Mouse (Mus musculus) lung, embryonic 16.5 days (tissue): ENCODE results near the gene Kat6b. TPM values are rescaled to one million over a fixed set of nuclear protein-coding genes. Genes with fewer than 3 reads are reported as not detected.
A peak's percentile ranks its signal among the peaks of the same experiment; 100 is the strongest.

Experiments
- ATAC-seq: fragments of 200-750 bp; cut with Nextera tagmentation; 2 replicates; pipeline ENCODE4 v1.8.0; 2017; ENCODE audit warnings: low read depth, mild to moderate bottlenecking, moderate library complexity
- H3K27ac ChIP-seq: fragments of 300-500 bp; sonication (generic); 2 replicates; pipeline ENCODE4 v1.5.1; 2014; ENCODE audit warnings: mild to moderate bottlenecking, control low read depth, low read length
- H3K27me3 ChIP-seq: fragments of 300-500 bp; sonication (generic); 2 replicates; pipeline ENCODE4 v1.6.1; 2014; ENCODE audit warnings: low read depth, low read length, mixed read lengths; ENCODE audit not compliant: control insufficient read depth, insufficient read depth
- H3K36me3 ChIP-seq: fragments of 300-500 bp; sonication (generic); 2 replicates; pipeline ENCODE4 v1.6.1; 2014; ENCODE audit warnings: low read length; ENCODE audit not compliant: control insufficient read depth, insufficient read depth
- H3K4me1 ChIP-seq: fragments of 300-500 bp; sonication (generic); replicated peaks from 2 replicates; pipeline ENCODE4 v1.6.1; 2014; ENCODE audit warnings: low read length, mixed read lengths; ENCODE audit not compliant: control insufficient read depth, insufficient read depth
- H3K4me2 ChIP-seq: fragments of 300-500 bp; sonication (generic); 2 replicates; pipeline ENCODE4 v1.6.1; 2014; ENCODE audit warnings: low read depth, low read length, control low read depth
- H3K4me3 ChIP-seq: fragments of 300-500 bp; sonication (generic); 2 replicates; pipeline ENCODE4 v1.5.1; 2014; ENCODE audit warnings: mild to moderate bottlenecking, low read length, control low read depth
- H3K9ac ChIP-seq: fragments of 300-500 bp; sonication (generic); 2 replicates; pipeline ENCODE4 v1.6.1; 2014; ENCODE audit warnings: low read length, control low read depth
- H3K9me3 ChIP-seq: fragments of 300-500 bp; sonication (generic); 2 replicates; pipeline ENCODE4 v1.6.1; 2016; ENCODE audit warnings: low read length; ENCODE audit not compliant: control insufficient read depth
- WGBS: fragments of 180-500 bp; shearing (Covaris S2); extraction: QIAGEN DNeasy Blood & Tissue Kit; methylation state at CpG from one replicate; pipeline ENCODE4 v1.1.7; 2014; 5-methylcytosine and 5-hydroxymethylcytosine counted together
- polyA plus RNA-seq: library from polyadenylated mRNA; unstranded; fragments of >200 nt; fragmentation: Nextera tagmentation; extraction: Ambion mirVana; gene quantifications from 2 replicates; pipeline ENCODE4 v1.2.1, GENCODE M21; 2015

The Kat6b gene
- polyA plus RNA-seq, 1 experiment from 2014 or later, result 10.5 TPM

- Histone ChIP-seq H3K4me3 (no peak overlapping the region), H3K4me1 (peaks cover 16% of the 10 kb centered on the region), H3K27me3 (no peaks in the 10 kb centered on the region), H3K4me2 (no peak overlapping the region), H3K9me3 (no peaks in the 10 kb centered on the region), H3K9ac (no peak overlapping the region), H3K36me3 (0 out of 2 replicates have a peak, but pooled peaks cover 2% of the 10 kb centered on the region), H3K27ac (no peak overlapping the region)
- ATAC-seq, result no peak
- 63% methylated on average over 12 of the region's 12 CpGs for WGBS
These were observed 120.9 kb downstream of the Kat6b start for GRCm38 (mm10) chr14:21602166-21602565.

- peak; percentile 50 for ATAC-seq
These were observed 121.7 kb downstream of the Kat6b start for GRCm38 (mm10) chr14:21602937-21603336.

GRCm38 (mm10) chr14:21607686-21608085 is 126.5 kb downstream of the Kat6b start:
- no peak overlapping the region for H3K4me2 ChIP-seq
- H3K9me3 ChIP-seq, result no peaks in the 10 kb centered on the region
- peaks cover 16% of the 10 kb centered on the region for H3K4me1 ChIP-seq
- 62% methylated on average over 4 of the region's 4 CpGs for WGBS
- no peaks in the 10 kb centered on the region for H3K27me3 ChIP-seq
- no peak overlapping the region for H3K4me3 ChIP-seq
- ATAC-seq, result no peak
- no peaks in the 10 kb centered on the region for H3K36me3 ChIP-seq
- no peak overlapping the region for H3K27ac ChIP-seq
- no peak overlapping the region for H3K9ac ChIP-seq

More at GRCm38 (mm10) chr14:21602937-21603336, 121.7 kb downstream of the Kat6b start:
- Histone ChIP-seq H3K9me3 (no peaks in the 10 kb centered on the region), H3K36me3 (no peaks in the 10 kb centered on the region), H3K4me3 (no peak overlapping the region), H3K9ac (no peak overlapping the region), H3K27me3 (no peaks in the 10 kb centered on the region), H3K4me1 (peaks cover 16% of the 10 kb centered on the region), H3K4me2 (no peak overlapping the region), H3K27ac (no peak overlapping the region)
- WGBS, result 27% methylated on average over 4 of the region's 4 CpGs

GRCm38 (mm10) chr14:21608886-21609285 is 127.7 kb downstream of the Kat6b start:
- H3K27ac ChIP-seq, result no peak overlapping the region
- H3K27me3 ChIP-seq, result no peaks in the 10 kb centered on the region
- H3K9me3 ChIP-seq, result no peaks in the 10 kb centered on the region
- no peaks in the 10 kb centered on the region for H3K36me3 ChIP-seq
- H3K9ac ChIP-seq, result no peak overlapping the region
- no peak for ATAC-seq
- 28% methylated on average over 4 of the region's 4 CpGs for WGBS
- H3K4me1 ChIP-seq, result peaks cover 10% of the 10 kb centered on the region; the same call in 1 of the 2 replicates
- H3K4me2 ChIP-seq, result no peak overlapping the region
- no peak overlapping the region for H3K4me3 ChIP-seq

GRCm38 (mm10) chr14:21610224-21610623 is 129.0 kb downstream of the Kat6b start:
- Histone ChIP-seq H3K9me3 (no peaks in the 10 kb centered on the region), H3K27ac (no peak overlapping the region), H3K27me3 (no peaks in the 10 kb centered on the region), H3K4me3 (no peak overlapping the region), H3K4me2 (no peak overlapping the region), H3K9ac (no peak overlapping the region), H3K4me1 (peaks cover 10% of the 10 kb centered on the region; the same call in 1 of the 2 replicates), H3K36me3 (no peaks in the 10 kb centered on the region)
- peak; percentile 65 for ATAC-seq
- WGBS, result 14% methylated on average over 3 of the region's 3 CpGs

GRCm38 (mm10) chr14:21613031-21613430 is 131.8 kb downstream of the Kat6b start:
- Histone ChIP-seq H3K27me3 (no peaks in the 10 kb centered on the region), H3K4me3 (no peak overlapping the region), H3K4me2 (no peak overlapping the region), H3K4me1 (peaks cover 18% of the 10 kb centered on the region; the same call in 1 of the 2 replicates), H3K27ac (no peak overlapping the region), H3K9me3 (no peaks in the 10 kb centered on the region), H3K9ac (no peak overlapping the region), H3K36me3 (no peaks in the 10 kb centered on the region)
- no peak for ATAC-seq
- 81% methylated on average over 6 of the region's 6 CpGs for WGBS

GRCm38 (mm10) chr14:21614103-21614502 is 132.9 kb downstream of the Kat6b start:
- H3K9me3 ChIP-seq, result no peaks in the 10 kb centered on the region
- no peaks in the 10 kb centered on the region for H3K27me3 ChIP-seq
- H3K9ac ChIP-seq, result no peak overlapping the region
- H3K4me1 ChIP-seq, result peaks cover 11% of the 10 kb centered on the region; the same call in 1 of the 2 replicates
- 93% methylated on average over 5 of the region's 5 CpGs for WGBS
- no peak overlapping the region for H3K4me2 ChIP-seq
- ATAC-seq, result no peak
- H3K4me3 ChIP-seq, result no peak overlapping the region
- peaks cover 3% of the 10 kb centered on the region; the same call in 1 of the 2 replicates for H3K36me3 ChIP-seq
- no peak overlapping the region for H3K27ac ChIP-seq

- WGBS, result 80% methylated on average over 2 of the region's 2 CpGs
- no peak for ATAC-seq
- H3K27me3 ChIP-seq, result no peaks in the 10 kb centered on the region
These were observed 134.6 kb downstream of the Kat6b start for GRCm38 (mm10) chr14:21615853-21616252.

GRCm38 (mm10) chr14:21617221-21617980 is 136.2 kb downstream of the Kat6b start:
- H3K4me1 ChIP-seq, result peaks cover 9% of the 10 kb centered on the region; the same call in 1 of the 2 replicates
- ATAC-seq, result peak; percentile 56; the same call in 1 of the 2 replicates
- no peak overlapping the region for H3K4me3 ChIP-seq
- H3K36me3 ChIP-seq, result peaks cover 3% of the 10 kb centered on the region; the same call in 1 of the 2 replicates
- no peak overlapping the region for H3K9ac ChIP-seq
- peak overlapping the region; percentile 25 for H3K4me2 ChIP-seq
- H3K9me3 ChIP-seq, result no peaks in the 10 kb centered on the region
- WGBS, result 35% methylated on average over 4 of the region's 4 CpGs
- peak overlapping the region; percentile 88 for H3K27ac ChIP-seq
- no peaks in the 10 kb centered on the region for H3K27me3 ChIP-seq

More at GRCm38 (mm10) chr14:21615853-21616252, 134.6 kb downstream of the Kat6b start:
- H3K27ac ChIP-seq, result no peak overlapping the region
- no peak overlapping the region for H3K9ac ChIP-seq
- H3K4me1 ChIP-seq, result peaks cover 9% of the 10 kb centered on the region; the same call in 1 of the 2 replicates
- H3K9me3 ChIP-seq, result no peaks in the 10 kb centered on the region
- no peak overlapping the region for H3K4me2 ChIP-seq
- peaks cover 3% of the 10 kb centered on the region; the same call in 1 of the 2 replicates for H3K36me3 ChIP-seq
- H3K4me3 ChIP-seq, result no peak overlapping the region
